In the genomic region with DNA sequence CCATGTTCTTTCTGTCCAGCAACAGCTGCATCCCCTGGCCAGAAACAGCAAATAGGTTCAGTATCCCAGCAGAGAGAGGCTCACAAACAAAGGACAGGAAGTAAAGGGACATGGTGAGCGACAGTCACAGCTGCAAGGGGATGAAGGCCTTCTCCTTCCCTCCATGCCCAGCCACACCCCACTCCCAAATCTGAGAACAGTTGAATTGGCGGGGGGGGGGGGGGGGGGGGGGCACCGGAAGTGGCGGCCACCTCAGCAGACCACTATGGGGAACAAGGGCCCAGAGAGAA, we compare ENCODE assay signal across 8 mouse cellular contexts. TPM values are rescaled to one million over a fixed set of nuclear protein-coding genes. Genes with fewer than 3 reads are reported as not detected.
A peak's percentile ranks its signal among the peaks of the same experiment; 100 is the strongest.
DNase-seq lines count a peak whose midpoint lies in the region; ATAC-seq and TF ChIP-seq lines count a peak whose summit lies in the region.

No protein-coding gene starts in this region.

- H3K9ac ChIP-seq in heart, embryonic 14.5 days (ENCODE audit: low read length), result peak overlapping the region; percentile 91
- H3K9ac ChIP-seq in embryonic facial prominence, embryonic 11.5 days (replicated peaks; ENCODE audit: low read length), result peak overlapping the region; percentile 30; the same call in 1 of the 2 replicates
- peak overlapping the region; percentile 9; the same call in 1 of the 2 replicates for H3K9ac ChIP-seq in hindbrain, postnatal 0 days (replicated peaks; ENCODE audit: low read length)
- 0 out of 2 replicates have a peak overlapping the region, but pooled peaks have one; percentile 13 for H3K9ac ChIP-seq in midbrain, embryonic 16.5 days (ENCODE audit: low read depth, low read length)

- ATAC-seq in heart, embryonic 14.5 days (ENCODE audit: insufficient number of reproducible peaks, insufficient read depth, low FRiP score, low read depth), result no peak
- ATAC-seq in embryonic facial prominence, embryonic 11.5 days (replicated peaks; ENCODE audit: insufficient number of reproducible peaks, low FRiP score, low TSS enrichment, low read depth), result 0 out of 2 replicates have a peak, but pooled peaks have one; percentile 7
- no peak for ATAC-seq in hindbrain, postnatal 0 days
- ATAC-seq in midbrain, embryonic 16.5 days, result no peak

- H3K36me3 ChIP-seq in heart, embryonic 14.5 days (ENCODE audit: control insufficient read depth, insufficient read depth, low read length), result peaks cover 25% of the 10 kb centered on the region
- no peaks in the 10 kb centered on the region for H3K36me3 ChIP-seq in embryonic facial prominence, embryonic 11.5 days (replicated peaks; ENCODE audit: control insufficient read depth, insufficient read depth, low read depth, low read length)
- no peaks in the 10 kb centered on the region for H3K36me3 ChIP-seq in hindbrain, postnatal 0 days (ENCODE audit: insufficient read depth, low read length)
- no peaks in the 10 kb centered on the region for H3K36me3 ChIP-seq in midbrain, embryonic 16.5 days (ENCODE audit: control insufficient read depth, insufficient read depth, low read length)

- no peaks in the 10 kb centered on the region for H3K9me3 ChIP-seq in heart, embryonic 14.5 days (ENCODE audit: control insufficient read depth, low read length)
- H3K9me3 ChIP-seq in embryonic facial prominence, embryonic 11.5 days (replicated peaks; ENCODE audit: control insufficient read depth, low read length), result no peaks in the 10 kb centered on the region
- H3K9me3 ChIP-seq in hindbrain, postnatal 0 days (ENCODE audit: low read length), result no peaks in the 10 kb centered on the region
- no peaks in the 10 kb centered on the region for H3K9me3 ChIP-seq in midbrain, embryonic 16.5 days (replicated peaks; ENCODE audit: control insufficient read depth, low read length, poor library complexity, severe bottlenecking)

- peaks cover 28 to 49% of the 10 kb centered on the region in 2 experiments for H3K4me1 ChIP-seq in heart, embryonic 14.5 days (ENCODE audit: control insufficient read depth in 2 of 2, insufficient read depth in 2 of 2, low read length in 2 of 2)
- peaks cover 10% of the 10 kb centered on the region for H3K4me1 ChIP-seq in embryonic facial prominence, embryonic 11.5 days (ENCODE audit: control insufficient read depth, insufficient read depth, low read length)
- peaks cover 14% of the 10 kb centered on the region for H3K4me1 ChIP-seq in hindbrain, postnatal 0 days (ENCODE audit: insufficient read depth, low read length)
- peaks cover 19% of the 10 kb centered on the region for H3K4me1 ChIP-seq in midbrain, embryonic 16.5 days (ENCODE audit: control insufficient read depth, insufficient read depth, low read length)

- H3K27me3 ChIP-seq in heart, embryonic 14.5 days (ENCODE audit: control insufficient read depth, insufficient read depth, low read length), result no peaks in the 10 kb centered on the region
- no peaks in the 10 kb centered on the region for H3K27me3 ChIP-seq in embryonic facial prominence, embryonic 11.5 days (ENCODE audit: control insufficient read depth, insufficient read depth, low read length)
- H3K27me3 ChIP-seq in hindbrain, postnatal 0 days (ENCODE audit: insufficient read depth, low read length), result no peaks in the 10 kb centered on the region
- H3K27me3 ChIP-seq in midbrain, embryonic 16.5 days (ENCODE audit: control insufficient read depth, insufficient read depth, low read depth, low read length), result peaks cover 6% of the 10 kb centered on the region

- no peak for TF ChIP-seq CTCF in hindbrain, postnatal 0 days (IDR thresholded peaks at IDR 0.05; ENCODE audit: low read depth)

- H3K4me3 ChIP-seq in heart, embryonic 14.5 days (ENCODE audit: control insufficient read depth in 1 of 2, insufficient read depth in 1 of 2, low read depth in 1 of 2, low read length in 2 of 2), result peak overlapping the region; percentile 93
- H3K4me3 ChIP-seq in embryonic facial prominence, embryonic 11.5 days (ENCODE audit: low read depth, low read length), result peak overlapping the region; percentile 47
- H3K4me3 ChIP-seq in hindbrain, postnatal 0 days (ENCODE audit: low read length), result peak overlapping the region; percentile 58
- peak overlapping the region; percentile 63 for H3K4me3 ChIP-seq in midbrain, embryonic 16.5 days (ENCODE audit: low read depth, low read length)

- no peak for DNase-seq in heart, postnatal 14 days
- DNase-seq in embryonic facial prominence, embryonic 11.5 days (ENCODE audit: low spot score), result no peak
- no peak for DNase-seq in hindbrain, postnatal 0 days (ENCODE audit: low spot score)
- DNase-seq in MN1 (ENCODE audit: low spot score), result no peak
- DNase-seq in thymus, postnatal 10 days (ENCODE audit: low spot score in 2 of 2), result no peak
- no peak for DNase-seq in layer of hippocampus, postnatal 25 days (ENCODE audit: extremely low spot score in 1 of 2, low spot score in 1 of 2)

- 0% methylated on average over 1 of the region's 4 CpGs for WGBS in heart, embryonic 14.5 days
- WGBS in embryonic facial prominence, embryonic 11.5 days, result 0% methylated on average over 1 of the region's 4 CpGs
- 17% methylated on average over 1 of the region's 4 CpGs for WGBS in hindbrain, postnatal 0 days
- WGBS in midbrain, embryonic 16.5 days, result 25% methylated on average over 1 of the region's 4 CpGs

- intact Hi-C loops in heart, postnatal 14 days (cut with DNase I), result no loop called here

- H3K27ac ChIP-seq in heart, embryonic 14.5 days (replicated peaks in 1 of 2; ENCODE audit: control insufficient read depth in 1 of 2, insufficient read depth in 1 of 2, low read depth in 2 of 2, low read length in 2 of 2), result peak overlapping the region; percentile 83 to 87
- 0 out of 2 replicates have a peak overlapping the region, but pooled peaks have one; percentile 28 for H3K27ac ChIP-seq in embryonic facial prominence, embryonic 11.5 days (replicated peaks; ENCODE audit: low read depth, low read length)
- peak overlapping the region; percentile 49; the same call in 1 of the 2 replicates for H3K27ac ChIP-seq in hindbrain, postnatal 0 days
- H3K27ac ChIP-seq in midbrain, embryonic 16.5 days (ENCODE audit: low read length), result 0 out of 2 replicates have a peak overlapping the region, but pooled peaks have one; percentile 34

- peak overlapping the region; percentile 95 for H3K4me2 ChIP-seq in heart, embryonic 14.5 days (ENCODE audit: low read length)
- peak overlapping the region; percentile 88 for H3K4me2 ChIP-seq in embryonic facial prominence, embryonic 11.5 days (ENCODE audit: low read depth, low read length)
- peak overlapping the region; percentile 98 for H3K4me2 ChIP-seq in hindbrain, postnatal 0 days (ENCODE audit: low read depth, low read length)
- H3K4me2 ChIP-seq in midbrain, embryonic 16.5 days (ENCODE audit: low read length), result peak overlapping the region; percentile 100

RNA-seq across cellular contexts. Expression of a gene that starts 1.3 kb away (rescaled TPM):
- polyA plus RNA-seq in heart, embryonic 14.5 days (2014; fragmentation: Nextera tagmentation; extraction: Ambion mirVana), result 369 and 384 TPM in 2 replicates
- 100 to 1,000 TPM; 252 to 259 TPM for total RNA-seq in heart, postnatal 14 days (2021)
- polyA plus RNA-seq in embryonic facial prominence, embryonic 11.5 days (2014; fragmentation: Nextera tagmentation; extraction: Ambion mirVana), result 112 and 116 TPM in 2 replicates
- total RNA-seq in hindbrain, postnatal 0 days (2014; rRNA removed), result 83.2 and 86.0 TPM in 2 replicates
- 71.3 and 74.8 TPM in 2 replicates for polyA plus RNA-seq in hindbrain, postnatal 0 days (2015; fragmentation: Nextera tagmentation; extraction: Ambion mirVana)
- 36.3 and 37.0 TPM in 2 replicates for polyA plus RNA-seq in midbrain, embryonic 16.5 days (2015; fragmentation: Nextera tagmentation; extraction: Ambion mirVana)
- total RNA-seq in layer of hippocampus, postnatal 25 days (2021), result 10 to 100 TPM; 95.7 to 97.1 TPM

RNA-seq across cellular contexts. Expression of a gene that starts 46.0 kb away (rescaled TPM):
- 25.6 and 26.7 TPM in 2 replicates for polyA plus RNA-seq in heart, embryonic 14.5 days (2014; fragmentation: Nextera tagmentation; extraction: Ambion mirVana)
- total RNA-seq in heart, postnatal 14 days (2021), result 10 to 100 TPM; 11.9 to 12.8 TPM
- polyA plus RNA-seq in embryonic facial prominence, embryonic 11.5 days (2014; fragmentation: Nextera tagmentation; extraction: Ambion mirVana), result 0.49 and 0.50 TPM in 2 replicates
- 0.65 TPM in 1 of 2 replicates, not detected in the other for total RNA-seq in hindbrain, postnatal 0 days (2014; rRNA removed)
- polyA plus RNA-seq in hindbrain, postnatal 0 days (2015; fragmentation: Nextera tagmentation; extraction: Ambion mirVana), result 0.56 and 0.78 TPM in 2 replicates
- 0.19 and 0.27 TPM in 2 replicates for polyA plus RNA-seq in midbrain, embryonic 16.5 days (2015; fragmentation: Nextera tagmentation; extraction: Ambion mirVana)
- total RNA-seq in layer of hippocampus, postnatal 25 days (2021), result under 1 TPM; 0.37 to 0.52 TPM

Comparison
In these comparisons a context has a peak if more than half of its experiments do, and no peak if none do; other contexts are left out.
1. H3K27ac ChIP-seq: peak in every context shown above with its lines; median percentile 85 in heart, embryonic 14.5 days; 49 in hindbrain, postnatal 0 days; 34 in midbrain, embryonic 16.5 days; 28 in embryonic facial prominence, embryonic 11.5 days.
2. H3K9ac ChIP-seq: peak in every context shown above with its lines; median percentile 91 in heart, embryonic 14.5 days; 30 in embryonic facial prominence, embryonic 11.5 days; 13 in midbrain, embryonic 16.5 days; 9 in hindbrain, postnatal 0 days.
3. RNA of a gene that starts 46.0 kb away (polyA plus RNA-seq): 25.6 to 26.7 TPM in heart, embryonic 14.5 days; 0.56 to 0.78 TPM in hindbrain, postnatal 0 days, 0.49 to 0.50 TPM in embryonic facial prominence, embryonic 11.5 days and 0.19 to 0.27 TPM in midbrain, embryonic 16.5 days; every median in the first group is over 10 times any median in the second.
4. Peak in every context shown above with its lines, with median percentiles within 50 percentile points of each other: H3K4me2 ChIP-seq and H3K4me3 ChIP-seq.